Mouse (Mus musculus) megakaryocyte, embryonic 14.5 days (primary cell): ENCODE data around the gene Fam13a.

Experiments
- FLI1 ChIP-seq: IDR thresholded peaks from 2 replicates; pipeline ENCODE4 v1.6.1; 2012; ENCODE audit warnings: low read length, inconsistent platforms, mixed read lengths
- GATA1 ChIP-seq: IDR thresholded peaks from 3 replicates; pipeline ENCODE4 v1.6.1; 2012; ENCODE audit warnings: mixed read lengths, low read length, inconsistent platforms, borderline replicate concordance

GRCm38 (mm10) chr6:58962691-58963090, 61.7 kb downstream of the Fam13a start:
- TF ChIP-seq FLI1 = no peak
- TF ChIP-seq GATA1 = no peak
